In genomic region chr2:83759667-83760066, GRCm38 (mm10) we compare ENCODE assay signal across 8 mouse cellular contexts. TPM values are rescaled to one million over a fixed set of nuclear protein-coding genes. Genes with fewer than 3 reads are reported as not detected.
DNase-seq lines count a peak whose midpoint lies in the region; ATAC-seq lines count a peak whose summit lies in the region.

No protein-coding gene starts in this region.

- H3K4me3 ChIP-seq in limb, embryonic 12.5 days (replicated peaks), result no peak overlapping the region
- no peak overlapping the region for H3K4me3 ChIP-seq in limb, embryonic 10.5 days
- H3K4me3 ChIP-seq in heart, embryonic 14.5 days (ENCODE audit: control insufficient read depth in 1 of 2, insufficient read depth in 1 of 2, low read depth in 1 of 2, low read length in 2 of 2), result peak overlapping the region; percentile 22; a peak in 2 of 4 replicates
- no peak overlapping the region for H3K4me3 ChIP-seq in lung, embryonic 16.5 days (ENCODE audit: low read length)
- H3K4me3 ChIP-seq in stomach, embryonic 15.5 days (replicated peaks), result no peak overlapping the region

- no peak overlapping the region for H3K9ac ChIP-seq in limb, embryonic 12.5 days (replicated peaks)
- peak overlapping the region; percentile 22 for H3K9ac ChIP-seq in heart, embryonic 14.5 days (ENCODE audit: low read length)
- H3K9ac ChIP-seq in lung, embryonic 16.5 days (ENCODE audit: low read length), result no peak overlapping the region
- no peak overlapping the region for H3K9ac ChIP-seq in stomach, embryonic 15.5 days

- H3K4me2 ChIP-seq in limb, embryonic 12.5 days, result no peak overlapping the region
- H3K4me2 ChIP-seq in heart, embryonic 14.5 days (ENCODE audit: low read length), result peak overlapping the region; percentile 62
- H3K4me2 ChIP-seq in lung, embryonic 16.5 days (ENCODE audit: low read depth, low read length), result no peak overlapping the region
- no peak overlapping the region for H3K4me2 ChIP-seq in stomach, embryonic 15.5 days

- H3K27ac ChIP-seq in limb, embryonic 12.5 days, result peak overlapping the region; percentile 23; the same call in 1 of the 2 replicates
- no peak overlapping the region for H3K27ac ChIP-seq in limb, embryonic 10.5 days
- H3K27ac ChIP-seq in heart, embryonic 14.5 days (replicated peaks in 1 of 2; ENCODE audit: control insufficient read depth in 1 of 2, insufficient read depth in 1 of 2, low read depth in 2 of 2, low read length in 2 of 2), result peak overlapping the region; percentile 74; a peak in 3 of 4 replicates
- peak overlapping the region; percentile 49 for H3K27ac ChIP-seq in lung, embryonic 16.5 days (ENCODE audit: low read length)
- H3K27ac ChIP-seq in stomach, embryonic 15.5 days, result no peak overlapping the region

- DNase-seq in limb, embryonic 10.5 days (ENCODE audit: low spot score), result no peak
- no peak for DNase-seq in urinary bladder, postnatal 4 days (ENCODE audit: low spot score in 2 of 2)
- no peak for DNase-seq in left cerebral cortex, postnatal 25 days (ENCODE audit: low spot score in 2 of 2)
- no peak for DNase-seq in thymus, postnatal 10 days (ENCODE audit: low spot score in 2 of 2)

- 0 out of 2 replicates have a peak, but pooled peaks cover 5% of the 10 kb centered on the region for H3K4me1 ChIP-seq in limb, embryonic 12.5 days (replicated peaks)
- H3K4me1 ChIP-seq in limb, embryonic 10.5 days, result no peaks in the 10 kb centered on the region; the same call in 1 of the 2 replicates
- H3K4me1 ChIP-seq in heart, embryonic 14.5 days (ENCODE audit: control insufficient read depth in 2 of 2, insufficient read depth in 2 of 2, low read length in 2 of 2), result peaks cover 6 to 18% of the 10 kb centered on the region in 2 experiments
- peaks cover 7% of the 10 kb centered on the region; the same call in 1 of the 2 replicates for H3K4me1 ChIP-seq in lung, embryonic 16.5 days (replicated peaks; ENCODE audit: control insufficient read depth, insufficient read depth, low read length)
- H3K4me1 ChIP-seq in stomach, embryonic 15.5 days, result 0 out of 2 replicates have a peak, but pooled peaks cover 7% of the 10 kb centered on the region

- H3K36me3 ChIP-seq in limb, embryonic 12.5 days, result peaks cover 33% of the 10 kb centered on the region
- peaks cover 46% of the 10 kb centered on the region for H3K36me3 ChIP-seq in limb, embryonic 10.5 days
- H3K36me3 ChIP-seq in heart, embryonic 14.5 days (ENCODE audit: control insufficient read depth, insufficient read depth, low read length), result peaks cover 21% of the 10 kb centered on the region
- H3K36me3 ChIP-seq in lung, embryonic 16.5 days (ENCODE audit: control insufficient read depth, insufficient read depth, low read length), result peaks cover 7% of the 10 kb centered on the region
- H3K36me3 ChIP-seq in stomach, embryonic 15.5 days, result no peaks in the 10 kb centered on the region

- H3K27me3 ChIP-seq in limb, embryonic 12.5 days, result no peaks in the 10 kb centered on the region
- H3K27me3 ChIP-seq in limb, embryonic 10.5 days (ENCODE audit: low read depth, poor library complexity, severe bottlenecking), result no peaks in the 10 kb centered on the region
- peaks cover 43% of the 10 kb centered on the region for H3K27me3 ChIP-seq in heart, embryonic 14.5 days (ENCODE audit: control insufficient read depth, insufficient read depth, low read length)
- H3K27me3 ChIP-seq in lung, embryonic 16.5 days (ENCODE audit: control insufficient read depth, insufficient read depth, low read depth, low read length), result no peaks in the 10 kb centered on the region
- H3K27me3 ChIP-seq in stomach, embryonic 15.5 days (replicated peaks), result no peaks in the 10 kb centered on the region

- no peak for ATAC-seq in limb, embryonic 12.5 days (ENCODE audit: insufficient number of reproducible peaks, insufficient read depth, low FRiP score, low TSS enrichment, low read depth)
- ATAC-seq in heart, embryonic 14.5 days (ENCODE audit: insufficient number of reproducible peaks, insufficient read depth, low FRiP score, low read depth), result peak; percentile 91
- peak; percentile 81 for ATAC-seq in lung, embryonic 16.5 days (ENCODE audit: low read depth)
- peak; percentile 31; the same call in 1 of the 2 replicates for ATAC-seq in stomach, embryonic 15.5 days (ENCODE audit: insufficient read depth, low FRiP score, low read depth)

- no peaks in the 10 kb centered on the region for H3K9me3 ChIP-seq in limb, embryonic 12.5 days
- no peaks in the 10 kb centered on the region for H3K9me3 ChIP-seq in limb, embryonic 10.5 days (replicated peaks)
- no peaks in the 10 kb centered on the region for H3K9me3 ChIP-seq in heart, embryonic 14.5 days (ENCODE audit: control insufficient read depth, low read length)
- no peaks in the 10 kb centered on the region for H3K9me3 ChIP-seq in lung, embryonic 16.5 days (ENCODE audit: control insufficient read depth, low read length)
- no peaks in the 10 kb centered on the region for H3K9me3 ChIP-seq in stomach, embryonic 15.5 days

- 75% methylated on average over 5 of the region's 5 CpGs for WGBS in limb, embryonic 12.5 days
- WGBS in limb, embryonic 10.5 days, result 79% methylated on average over 5 of the region's 5 CpGs
- WGBS in heart, embryonic 14.5 days, result 8% methylated on average over 5 of the region's 5 CpGs
- WGBS in lung, embryonic 16.5 days, result 39% methylated on average over 5 of the region's 5 CpGs
- WGBS in stomach, embryonic 15.5 days, result 39% methylated on average over 5 of the region's 5 CpGs

- intact Hi-C loops in left cerebral cortex, postnatal 25 days (cut with DNase I), result no loop called here

RNA-seq across cellular contexts. Expression of gene Itgav, which starts 35.5 kb away (rescaled TPM):
- 74.0 and 78.7 TPM in 2 replicates for polyA plus RNA-seq in limb, embryonic 12.5 days (2016; fragmentation: Nextera tagmentation; extraction: Ambion mirVana)
- polyA plus RNA-seq in limb, embryonic 10.5 days (2016; fragmentation: Nextera tagmentation; extraction: Ambion mirVana), result 53.0 and 56.0 TPM in 2 replicates
- 67.4 and 75.3 TPM in 2 replicates for polyA plus RNA-seq in heart, embryonic 14.5 days (2014; fragmentation: Nextera tagmentation; extraction: Ambion mirVana)
- 72.6 and 75.3 TPM in 2 replicates for polyA plus RNA-seq in lung, embryonic 16.5 days (2015; fragmentation: Nextera tagmentation; extraction: Ambion mirVana)
- polyA plus RNA-seq in stomach, embryonic 15.5 days (2015; fragmentation: Nextera tagmentation; extraction: Ambion mirVana), result 76.4 and 83.1 TPM in 2 replicates
- total RNA-seq in left cerebral cortex, postnatal 25 days (2021), result 100 to 1,000 TPM; 116 to 131 TPM

RNA-seq across cellular contexts. Expression of gene Fam171b, which starts 52.8 kb away (rescaled TPM):
- 18.3 TPM in 2 replicates for polyA plus RNA-seq in limb, embryonic 12.5 days (2016; fragmentation: Nextera tagmentation; extraction: Ambion mirVana)
- 9.5 and 15.4 TPM in 2 replicates for polyA plus RNA-seq in limb, embryonic 10.5 days (2016; fragmentation: Nextera tagmentation; extraction: Ambion mirVana)
- polyA plus RNA-seq in heart, embryonic 14.5 days (2014; fragmentation: Nextera tagmentation; extraction: Ambion mirVana), result 1.9 and 3.6 TPM in 2 replicates
- polyA plus RNA-seq in lung, embryonic 16.5 days (2015; fragmentation: Nextera tagmentation; extraction: Ambion mirVana), result 1.9 and 2.1 TPM in 2 replicates
- polyA plus RNA-seq in stomach, embryonic 15.5 days (2015; fragmentation: Nextera tagmentation; extraction: Ambion mirVana), result 10.5 and 13.6 TPM in 2 replicates
- 100 to 1,000 TPM; 205 to 213 TPM for total RNA-seq in left cerebral cortex, postnatal 25 days (2021)

Comparison
In these comparisons a context has a peak if more than half of its experiments do, and no peak if none do; other contexts are left out.
1. H3K27ac ChIP-seq: peak in limb, embryonic 12.5 days (single experiment), heart, embryonic 14.5 days (2 of 2) and lung, embryonic 16.5 days (single experiment); none in limb, embryonic 10.5 days (single experiment) and stomach, embryonic 15.5 days (single experiment).
2. H3K4me3 ChIP-seq: peak in heart, embryonic 14.5 days (2 of 2); none in limb, embryonic 12.5 days (single experiment), limb, embryonic 10.5 days (single experiment), lung, embryonic 16.5 days (single experiment) and stomach, embryonic 15.5 days (single experiment).